Mouse (Mus musculus) neutrophil, adult 59 days (primary cell): Measurements from ENCODE around the gene Gm10972. TPM values are rescaled to one million over a fixed set of nuclear protein-coding genes. Genes with fewer than 3 reads are reported as not detected.

Source experiments
- total RNA-seq, 2 experiments: library from RNA; stranded (reverse); gene quantifications; 1 replicate in 1 of 2; 2 replicates in 1 of 2; pipeline ENCODE4 v1.2.4; 2023

Gene Gm10972
- not detected for total RNA-seq

GRCm38 (mm10) chr3:94642495-94643162 is at the start of gene Gm10972:
Gm10972 (plus strand) TSS chr3:94643112.

GRCm38 (mm10) chr3:94658740-94659095 is 15.8 kb downstream of the Gm10972 start, which contains the start of gene Tuft1:
Tuft1 (minus strand) TSS chr3:94658872.

Other genes starting within 250 kb of the Gm10972 start
- gene Lingo4, start 244.6 kb upstream of the Gm10972 start, total RNA-seq, result under 1 TPM in 1 of 2 experiments, not detected in 1; 0.18 TPM
- gene Tdrkh, start 229.8 kb upstream of the Gm10972 start, total RNA-seq, result 1 to 10 TPM in 1 of 2 experiments, under 1 TPM in 1; 1.00 to 1.5 TPM
- gene Mrpl9, start 199.8 kb upstream of the Gm10972 start, total RNA-seq, result 10 to 100 TPM; 16.4 to 18.9 TPM
- gene Oaz3, start 199.2 kb upstream of the Gm10972 start, total RNA-seq, result not detected
- not detected for gene Celf3, start 164.8 kb upstream of the Gm10972 start, total RNA-seq
- gene Riiad1, start 162.8 kb upstream of the Gm10972 start, total RNA-seq, result 1 to 10 TPM in 1 of 2 experiments, under 1 TPM in 1; 0.82 to 1.1 TPM
- 10 to 100 TPM; 47.6 to 52.3 TPM for gene Snx27, start 60.4 kb upstream of the Gm10972 start, total RNA-seq
- under 1 TPM; 0.44 to 0.93 TPM for gene Tuft1, start 15.8 kb downstream of the Gm10972 start, total RNA-seq
- 1 to 10 TPM in 1 of 2 experiments, under 1 TPM in 1; 0.99 to 4.0 TPM for gene Selenbp2, start 50.4 kb downstream of the Gm10972 start, total RNA-seq
- 1 to 10 TPM; 2.5 to 3.0 TPM for gene Cgn, start 143.4 kb downstream of the Gm10972 start, total RNA-seq
- 10 to 100 TPM; 23.5 to 28.4 TPM for gene Pogz, start 194.5 kb downstream of the Gm10972 start, total RNA-seq
- gene Psmb4, start 243.8 kb downstream of the Gm10972 start, total RNA-seq, result 100 to 1,000 TPM; 191 to 202 TPM